Mouse (Mus musculus) megakaryocyte, embryonic 14.5 days (primary cell): ENCODE measurements around the gene Rps8. TPM values are rescaled to one million over a fixed set of nuclear protein-coding genes. Genes with fewer than 3 reads are reported as not detected.

Experiments used
- H3K27me3 ChIP-seq: replicated peaks from 2 replicates; pipeline ENCODE3; 2012; ENCODE audit warnings: inconsistent platforms
- H3K36me3 ChIP-seq: replicated peaks from 2 replicates; pipeline ENCODE3; 2012; ENCODE audit warnings: low read length, inconsistent platforms, mixed read lengths
- H3K4me1 ChIP-seq: 2 replicates; pipeline ENCODE4 v1.6.1; 2012; ENCODE audit warnings: inconsistent platforms
- H3K4me3 ChIP-seq: replicated peaks from 2 replicates; pipeline ENCODE3; 2012; ENCODE audit warnings: moderate library complexity, mild to moderate bottlenecking, inconsistent platforms
- H3K9me3 ChIP-seq: 2 replicates; pipeline ENCODE4 v1.6.1; 2012; ENCODE audit warnings: inconsistent platforms
- FLI1 ChIP-seq: IDR thresholded peaks from 2 replicates; pipeline ENCODE4 v1.6.1; 2012; ENCODE audit warnings: low read length, inconsistent platforms, mixed read lengths
- GATA1 ChIP-seq: IDR thresholded peaks from 3 replicates; pipeline ENCODE4 v1.6.1; 2012; ENCODE audit warnings: mixed read lengths, low read length, inconsistent platforms, borderline replicate concordance
- polyA plus RNA-seq: library from polyadenylated mRNA; stranded (reverse); fragments of >175 nt; gene quantifications from 2 replicates; pipeline ENCODE4 v1.2.3, GENCODE M21; 2012; ENCODE audit warnings: low replicate concordance; ENCODE audit not compliant: insufficient read depth

The Rps8 gene
- polyA plus RNA-seq, 1 experiment, result 2,282 TPM

DNA sequence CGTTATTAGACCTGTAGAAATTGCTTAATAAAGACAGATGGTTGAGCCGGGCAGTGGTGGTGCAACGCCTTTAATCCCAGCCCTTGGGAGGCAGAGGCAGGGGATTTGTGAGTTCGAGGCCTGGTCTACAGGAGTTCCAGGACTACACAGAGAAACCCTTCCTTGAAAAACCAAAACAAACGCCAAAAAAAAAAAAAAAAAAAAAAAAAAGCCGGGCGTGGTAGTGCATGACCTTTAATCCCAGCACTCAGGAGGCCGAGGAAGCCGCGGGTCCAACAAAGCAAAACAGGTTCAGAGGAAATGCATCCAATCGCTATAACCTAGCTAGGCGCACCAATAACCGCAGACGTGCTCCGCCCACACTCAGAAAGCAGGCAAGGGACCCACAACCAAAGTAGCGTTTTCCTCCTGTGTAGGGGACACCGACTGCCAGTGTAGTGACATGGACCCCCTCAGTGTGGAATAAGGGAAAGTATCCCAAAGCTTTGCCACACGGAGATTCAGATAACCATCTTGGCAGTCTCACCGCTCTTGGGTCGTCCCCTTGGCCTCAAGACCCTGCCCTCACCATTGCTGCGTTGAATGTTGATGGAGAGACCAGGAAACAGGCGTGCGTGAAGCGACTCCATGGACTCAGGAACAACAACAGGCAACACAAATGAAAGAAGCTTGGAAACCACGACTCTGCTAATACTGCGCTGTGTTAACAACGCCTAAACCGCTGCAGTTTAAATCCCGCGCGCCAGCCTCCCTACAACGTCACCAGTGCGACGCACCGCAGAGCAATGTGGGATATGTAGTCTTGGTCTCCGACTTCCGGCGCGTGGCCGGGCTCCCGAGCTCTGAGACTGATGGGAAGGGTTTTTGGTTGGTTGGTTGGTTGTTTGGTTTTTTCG, 26.1 kb upstream of the Rps8 start, which contains the start of gene Kif2c:
Gene Kif2c (minus strand): TSS at position 777 of the 896 bp plus-strand sequence.
- peaks cover 31% of the 10 kb centered on the region for H3K4me1 ChIP-seq
- TF ChIP-seq GATA1 (no peak; the same call in 2 of the 3 replicates), FLI1 (peak; percentile 92; the same call in 1 of the 2 replicates)
- H3K36me3 ChIP-seq, result peaks cover 30% of the 10 kb centered on the region
- H3K9me3 ChIP-seq, result no peaks in the 10 kb centered on the region
- H3K4me3 ChIP-seq, result peak within 1 kb of the TSS; percentile 94
- H3K27me3 ChIP-seq, result no peaks in the 10 kb centered on the region

DNA sequence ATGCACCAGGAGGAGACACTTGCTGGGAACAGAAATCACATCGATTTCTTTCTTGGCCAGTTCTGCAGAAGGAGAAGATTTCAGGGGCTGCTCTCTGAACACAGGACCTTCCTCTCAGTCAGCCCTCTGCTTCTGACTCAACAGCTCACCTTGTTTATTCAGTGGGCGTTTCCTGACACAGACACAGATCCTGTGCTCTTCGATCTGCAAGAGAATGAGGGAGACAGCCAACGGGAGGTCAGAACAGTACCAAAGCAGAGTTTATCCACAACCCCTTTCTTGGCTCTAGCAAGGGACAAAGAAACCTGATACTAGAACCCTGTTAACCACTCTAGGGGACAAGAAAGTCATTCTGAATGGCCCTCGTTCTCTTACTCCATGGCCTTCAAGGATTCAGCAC, 13.9 kb upstream of the Rps8 start:
- Histone ChIP-seq H3K36me3 (peaks cover 99% of the 10 kb centered on the region), H3K9me3 (no peaks in the 10 kb centered on the region), H3K4me1 (no peaks in the 10 kb centered on the region), H3K4me3 (no peak overlapping the region), H3K27me3 (no peaks in the 10 kb centered on the region)
- TF ChIP-seq FLI1 (no peak), GATA1 (no peak)

DNA sequence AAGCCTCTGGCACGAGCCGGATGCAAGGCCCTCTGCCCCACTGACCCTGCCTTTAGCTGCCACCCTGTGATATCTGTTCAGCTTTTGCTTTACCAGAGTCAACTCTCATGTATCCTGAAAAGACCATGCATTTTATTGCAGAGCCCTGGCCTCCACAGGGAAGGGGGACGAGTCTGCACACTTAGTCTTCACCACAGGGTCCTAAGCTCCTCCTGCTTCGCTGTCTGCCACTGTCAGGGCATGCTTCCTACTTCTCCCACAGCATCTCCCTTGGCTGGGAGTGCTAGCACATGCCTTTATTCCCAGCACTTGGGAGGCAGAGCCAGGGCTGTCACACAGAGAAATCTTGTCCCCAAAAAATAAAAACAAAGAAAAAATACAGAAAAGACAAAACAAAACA, 5.1 kb upstream of the Rps8 start:
- H3K27me3 ChIP-seq, result no peaks in the 10 kb centered on the region
- H3K36me3 ChIP-seq, result peaks cover 74% of the 10 kb centered on the region
- no peaks in the 10 kb centered on the region for H3K9me3 ChIP-seq
- H3K4me3 ChIP-seq, result no peak overlapping the region
- peaks cover 5% of the 10 kb centered on the region; the same call in 1 of the 2 replicates for H3K4me1 ChIP-seq
- TF ChIP-seq GATA1, result no peak
- TF ChIP-seq FLI1, result no peak

DNA sequence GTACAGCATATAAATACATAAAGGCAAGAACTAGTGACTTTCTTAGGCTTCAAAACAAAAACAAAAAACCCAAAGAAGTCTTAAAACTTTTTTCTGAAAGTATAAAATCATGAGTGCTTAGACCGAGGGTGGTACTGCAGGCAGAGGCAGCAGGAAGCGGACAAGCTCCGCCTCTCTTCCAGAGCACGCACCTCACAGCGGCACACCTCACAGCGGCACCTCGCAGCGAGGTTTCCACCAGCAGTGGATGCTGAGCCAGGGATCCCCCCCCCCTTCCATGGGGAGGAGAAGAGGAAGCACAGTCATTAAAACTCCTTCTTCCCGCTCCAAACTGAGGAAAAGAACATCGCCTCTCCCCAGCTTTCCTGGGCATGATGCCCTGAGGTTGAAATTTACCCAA, 3.6 kb upstream of the Rps8 start:
- no peaks in the 10 kb centered on the region for H3K27me3 ChIP-seq
- H3K36me3 ChIP-seq, result peaks cover 64% of the 10 kb centered on the region
- no peak overlapping the region for H3K4me3 ChIP-seq
- TF ChIP-seq FLI1 (no peak), GATA1 (no peak)
- H3K9me3 ChIP-seq, result no peaks in the 10 kb centered on the region
- H3K4me1 ChIP-seq, result peaks cover 10% of the 10 kb centered on the region

DNA sequence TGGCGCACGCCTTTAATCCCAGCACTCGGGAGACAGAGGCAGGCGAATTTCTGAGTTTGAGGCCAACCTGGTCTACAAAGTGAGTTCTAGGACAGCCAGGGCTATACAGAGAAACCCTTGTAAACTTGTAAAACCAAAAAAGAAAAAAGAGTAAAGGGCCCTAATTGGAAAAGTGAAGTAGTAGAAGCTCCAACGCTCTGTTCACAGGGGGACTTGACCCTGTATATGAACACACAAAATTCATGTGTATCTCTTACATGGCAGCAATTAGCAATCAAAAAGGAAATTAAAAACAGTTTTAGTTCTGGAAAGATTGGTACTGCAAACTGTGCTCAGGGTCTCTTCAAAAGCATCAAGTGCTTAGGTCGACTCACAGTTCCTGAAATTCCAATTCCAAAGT, 329 bp upstream of the Rps8 start:
- Histone ChIP-seq H3K27me3 (no peaks in the 10 kb centered on the region), H3K4me3 (peak overlapping the region; percentile 95), H3K36me3 (peaks cover 65% of the 10 kb centered on the region), H3K9me3 (no peaks in the 10 kb centered on the region), H3K4me1 (peaks cover 40% of the 10 kb centered on the region)
- TF ChIP-seq GATA1, result no peak
- no peak for TF ChIP-seq FLI1

DNA sequence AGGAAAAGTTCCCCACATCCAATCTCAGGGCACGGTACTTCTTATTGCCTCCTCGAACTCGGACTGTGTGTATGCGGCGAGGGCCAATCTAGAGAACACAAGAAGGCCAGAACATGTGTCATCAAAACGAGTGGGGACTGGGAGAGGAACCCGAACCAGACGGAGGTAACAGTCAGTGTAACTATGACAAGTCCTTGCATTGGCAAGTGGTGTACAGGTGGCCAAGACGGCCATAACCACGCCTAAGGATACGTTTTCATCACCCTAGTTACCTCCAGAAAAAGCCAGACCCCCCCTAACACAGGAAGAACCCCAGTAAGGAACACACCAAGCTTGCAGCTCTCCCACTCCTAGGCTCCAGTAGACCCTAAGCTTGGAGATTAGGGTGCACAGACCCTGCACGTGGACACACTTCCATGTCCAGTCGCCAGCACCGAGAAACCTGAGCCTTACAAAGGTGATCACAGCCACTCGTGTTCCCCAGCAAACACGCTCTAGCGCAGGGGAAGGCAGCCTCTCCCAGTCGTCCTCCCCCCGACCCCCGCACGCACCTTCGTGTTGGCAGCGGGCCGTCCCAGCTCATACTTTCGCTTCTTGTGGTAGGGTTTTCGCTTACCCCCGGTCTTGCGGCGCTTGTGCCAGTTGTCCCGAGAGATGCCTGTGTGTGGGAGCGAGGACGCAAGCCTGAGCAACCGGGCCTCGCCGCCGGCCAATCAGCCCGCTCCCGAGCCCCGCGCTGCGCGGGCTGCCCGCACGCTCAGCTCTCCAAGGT, 837 bp downstream of the Rps8 start:
- no peaks in the 10 kb centered on the region for H3K9me3 ChIP-seq
- H3K4me3 ChIP-seq, result peak overlapping the region; percentile 95
- no peaks in the 10 kb centered on the region for H3K27me3 ChIP-seq
- no peak for TF ChIP-seq GATA1
- peaks cover 45% of the 10 kb centered on the region for H3K4me1 ChIP-seq
- peaks cover 66% of the 10 kb centered on the region for H3K36me3 ChIP-seq

DNA sequence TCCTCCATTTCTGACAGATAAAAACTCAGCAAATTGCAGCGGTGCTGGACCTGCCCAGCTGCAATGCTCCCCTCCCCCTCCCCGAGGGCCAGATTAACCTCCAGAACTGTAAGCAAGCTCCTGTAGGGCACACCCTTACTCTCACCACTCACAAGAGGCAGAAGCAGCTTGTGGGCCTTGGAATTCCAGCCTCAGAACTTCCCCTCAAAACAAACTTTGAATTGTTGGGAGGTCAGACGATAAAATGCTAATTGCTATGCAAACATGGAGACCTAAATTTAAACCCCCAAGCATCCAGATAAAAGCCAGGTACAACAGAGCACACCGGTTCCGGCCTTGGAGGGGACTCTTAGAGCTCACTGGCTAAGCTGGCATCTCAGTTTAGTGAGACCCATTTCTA, 3.3 kb downstream of the Rps8 start:
- Histone ChIP-seq H3K27me3 (no peaks in the 10 kb centered on the region), H3K36me3 (peaks cover 72% of the 10 kb centered on the region), H3K4me1 (peaks cover 62% of the 10 kb centered on the region), H3K4me3 (no peak overlapping the region), H3K9me3 (no peaks in the 10 kb centered on the region)
- TF ChIP-seq GATA1 (no peak), FLI1 (no peak)

DNA sequence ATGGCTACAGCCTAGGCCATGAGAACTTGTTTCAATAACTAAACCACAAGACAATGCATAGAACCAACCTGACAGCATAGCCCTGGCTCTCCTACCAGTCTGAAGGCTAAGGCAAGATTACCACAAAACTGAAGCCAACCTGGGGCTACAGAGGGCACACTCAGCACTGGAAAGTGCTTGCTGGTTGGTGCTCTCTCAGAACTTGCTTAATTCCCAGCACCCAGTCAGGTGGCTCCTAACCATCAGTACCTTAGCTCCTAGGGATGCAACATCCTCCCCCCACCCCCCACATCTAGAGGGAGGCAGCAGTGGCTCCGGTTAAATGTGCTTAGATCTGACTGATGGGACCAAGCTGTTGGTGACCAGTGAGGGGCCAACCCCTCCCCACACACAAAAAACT, 4.6 kb downstream of the Rps8 start:
- H3K4me3 ChIP-seq, result no peak overlapping the region
- peaks cover 72% of the 10 kb centered on the region for H3K36me3 ChIP-seq
- peaks cover 62% of the 10 kb centered on the region for H3K4me1 ChIP-seq
- no peaks in the 10 kb centered on the region for H3K27me3 ChIP-seq
- TF ChIP-seq FLI1, result no peak
- no peak for TF ChIP-seq GATA1
- H3K9me3 ChIP-seq, result no peaks in the 10 kb centered on the region

DNA sequence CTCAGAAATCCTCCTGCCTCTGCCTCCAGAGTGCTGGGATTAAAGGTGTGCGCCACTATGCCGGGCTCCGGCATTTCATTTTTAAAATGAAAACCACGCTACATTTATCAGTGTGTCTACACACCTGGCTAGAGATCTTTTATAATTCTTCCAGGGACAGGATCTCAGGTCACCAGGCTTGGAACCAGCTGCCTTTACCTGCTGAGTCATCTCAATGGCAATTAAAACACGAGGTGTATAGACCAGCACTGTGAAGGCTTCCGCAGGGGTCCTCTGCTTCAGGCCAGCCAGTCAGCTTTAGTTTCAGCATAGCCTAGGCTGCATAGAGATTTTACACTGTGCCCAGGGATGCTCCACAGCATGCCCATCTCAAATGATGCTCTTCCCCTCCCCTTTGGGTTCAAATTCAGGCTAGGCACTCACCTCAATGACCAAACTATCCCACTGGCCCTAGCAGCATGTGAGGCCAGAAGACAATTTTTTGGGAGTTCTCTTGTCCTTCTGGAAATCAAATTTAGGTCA, 5.8 kb downstream of the Rps8 start:
- Histone ChIP-seq H3K9me3 (no peaks in the 10 kb centered on the region), H3K4me1 (peaks cover 72% of the 10 kb centered on the region), H3K27me3 (peaks cover under 1% of the 10 kb centered on the region), H3K36me3 (peaks cover 72% of the 10 kb centered on the region), H3K4me3 (no peak overlapping the region)
- TF ChIP-seq FLI1 (no peak), GATA1 (no peak)
